Mouse (Mus musculus) hindbrain, postnatal 0 days (tissue): ENCODE measurements at regions not wholly inside any gene's neighbourhood (a gene's known extent, or its start where the extent isn't known, plus 50 kb on each side); places are given as distances from the start of the nearest gene placed in this dataset.

ENCODE experiments used
- ATAC-seq: fragments of 200-750 bp; cut with Nextera tagmentation; 2 replicates; pipeline ENCODE4 v1.8.0; 2017; ENCODE audit warnings: mild to moderate bottlenecking, moderate TSS enrichment, moderate library complexity
- DNase-seq: peaks from one replicate; pipeline ENCODE4 v3.0.0-alpha.2; 2015; ENCODE audit warnings: low spot score
- H3K27ac ChIP-seq: fragments of 300-500 bp; sonication (generic); 2 replicates; pipeline ENCODE4 v1.5.1; 2014; ENCODE audit warnings: mild to moderate bottlenecking
- H3K27me3 ChIP-seq: fragments of 300-500 bp; sonication (generic); 2 replicates; pipeline ENCODE4 v1.6.1; 2014; ENCODE audit warnings: low read length, mixed read lengths; ENCODE audit not compliant: insufficient read depth
- H3K36me3 ChIP-seq: fragments of 300-500 bp; sonication (generic); 2 replicates; pipeline ENCODE4 v1.6.1; 2014; ENCODE audit warnings: low read length, mixed read lengths; ENCODE audit not compliant: insufficient read depth
- H3K4me1 ChIP-seq: fragments of 300-500 bp; sonication (generic); 2 replicates; pipeline ENCODE4 v1.6.1; 2014; ENCODE audit warnings: antibody characterized with exemption, low read length, mixed read lengths; ENCODE audit not compliant: insufficient read depth
- H3K4me2 ChIP-seq: fragments of 300-500 bp; sonication (generic); 2 replicates; pipeline ENCODE4 v1.6.1; 2014; ENCODE audit warnings: low read depth, mild to moderate bottlenecking, low read length, moderate library complexity, mixed read lengths
- H3K4me3 ChIP-seq: fragments of 300-500 bp; sonication (generic); 2 replicates; pipeline ENCODE4 v1.5.1; 2014; ENCODE audit warnings: low read length
- H3K9ac ChIP-seq: fragments of 300-500 bp; sonication (generic); replicated peaks from 2 replicates; pipeline ENCODE4 v1.6.1; 2014; ENCODE audit warnings: mild to moderate bottlenecking, low read length, moderate library complexity, mixed read lengths
- H3K9me3 ChIP-seq: fragments of 300-500 bp; sonication (generic); 2 replicates; pipeline ENCODE4 v1.6.1; 2016; ENCODE audit warnings: low read length, mixed read lengths
- CTCF ChIP-seq: IDR thresholded peaks from 2 replicates; pipeline ENCODE4 v1.5.1; 2016; ENCODE audit warnings: antibody characterized with exemption, control low read depth, low read depth
- WGBS: fragments of 180-500 bp; shearing (Covaris S2); extraction: QIAGEN DNeasy Blood & Tissue Kit; methylation state at CpG from one replicate; pipeline ENCODE4 v1.1.7; 2014; 5-methylcytosine and 5-hydroxymethylcytosine counted together

GRCm38 (mm10) chr14:57224381-57224780 is 91.0 kb upstream of the Gjb6 start:
- H3K4me3 ChIP-seq = no peak overlapping the region
- TF ChIP-seq CTCF = no peak
- DNase-seq (peak; percentile 22), ATAC-seq (no peak)
- H3K9me3 ChIP-seq = no peaks in the 10 kb centered on the region
- H3K27ac ChIP-seq = no peak overlapping the region
- no peaks in the 10 kb centered on the region for H3K36me3 ChIP-seq
- H3K4me2 ChIP-seq = no peak overlapping the region
- H3K27me3 ChIP-seq = no peaks in the 10 kb centered on the region
- no peaks in the 10 kb centered on the region for H3K4me1 ChIP-seq
- 66% methylated on average over 6 of the region's 6 CpGs for WGBS
- no peak overlapping the region for H3K9ac ChIP-seq

- 96% methylated on average over 4 of the region's 4 CpGs for WGBS
- Histone ChIP-seq H3K9ac (no peak overlapping the region), H3K9me3 (no peaks in the 10 kb centered on the region), H3K4me3 (no peak overlapping the region), H3K36me3 (no peaks in the 10 kb centered on the region), H3K4me1 (no peaks in the 10 kb centered on the region), H3K4me2 (no peak overlapping the region), H3K27me3 (no peaks in the 10 kb centered on the region), H3K27ac (no peak overlapping the region)
- no peak for TF ChIP-seq CTCF
- no peak for DNase-seq
- no peak for ATAC-seq
Observed at GRCm38 (mm10) chr14:57220343-57220742, 86.9 kb upstream of the Gjb6 start.

- no peak overlapping the region for H3K4me3 ChIP-seq
- no peak for ATAC-seq
- H3K36me3 ChIP-seq = no peaks in the 10 kb centered on the region
- no peak overlapping the region for H3K4me2 ChIP-seq
- H3K9me3 ChIP-seq = no peaks in the 10 kb centered on the region
- 62% methylated on average over 1 of the region's 1 CpGs for WGBS
- DNase-seq = no peak
- TF ChIP-seq CTCF = no peak
- no peaks in the 10 kb centered on the region for H3K27me3 ChIP-seq
- H3K27ac ChIP-seq = no peak overlapping the region
- H3K4me1 ChIP-seq = no peaks in the 10 kb centered on the region
- H3K9ac ChIP-seq = no peak overlapping the region
Observed at GRCm38 (mm10) chr14:57219643-57220042, 86.2 kb upstream of the Gjb6 start.

- no peak overlapping the region for H3K4me3 ChIP-seq
- no peaks in the 10 kb centered on the region for H3K4me1 ChIP-seq
- H3K27ac ChIP-seq = no peak overlapping the region
- no peak for ATAC-seq
- DNase-seq = no peak
- H3K9ac ChIP-seq = no peak overlapping the region
- H3K36me3 ChIP-seq = no peaks in the 10 kb centered on the region
- H3K9me3 ChIP-seq = no peaks in the 10 kb centered on the region
- no peaks in the 10 kb centered on the region for H3K27me3 ChIP-seq
- WGBS = 72% methylated on average over 4 of the region's 4 CpGs
- no peak overlapping the region for H3K4me2 ChIP-seq
- no peak for TF ChIP-seq CTCF
Observed at GRCm38 (mm10) chr14:57219097-57219618, 85.7 kb upstream of the Gjb6 start.

- Histone ChIP-seq H3K4me3 (no peak overlapping the region), H3K27me3 (no peaks in the 10 kb centered on the region), H3K27ac (no peak overlapping the region), H3K9me3 (no peaks in the 10 kb centered on the region), H3K4me1 (no peaks in the 10 kb centered on the region), H3K4me2 (no peak overlapping the region), H3K36me3 (no peaks in the 10 kb centered on the region), H3K9ac (no peak overlapping the region)
- no peak for TF ChIP-seq CTCF
- DNase-seq (no peak), ATAC-seq (no peak)
- WGBS = 100% methylated on average over 1 of the region's 1 CpGs
Observed at GRCm38 (mm10) chr14:57187814-57188213, 54.4 kb upstream of the Gjb6 start.
